In the genomic region with DNA sequence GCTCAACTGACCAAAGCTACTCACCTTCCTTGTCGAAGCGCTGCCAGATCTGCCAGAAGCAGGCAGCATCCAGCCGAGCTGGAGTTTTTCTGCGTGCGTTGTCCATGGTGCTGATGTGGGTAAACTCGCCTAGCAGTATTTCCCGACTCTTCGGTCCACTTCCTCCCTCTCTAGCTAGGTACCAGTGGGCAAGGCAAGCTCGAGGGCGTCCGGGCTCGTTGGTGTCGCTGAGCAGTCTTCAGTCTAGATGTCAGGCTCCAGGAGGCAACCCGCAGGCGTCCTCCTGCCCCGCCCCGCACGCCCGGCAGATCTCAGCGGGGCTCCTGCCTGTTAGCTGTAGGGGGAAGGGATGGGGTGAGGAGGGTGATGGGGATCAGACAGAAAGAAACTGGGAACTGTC, we compare ENCODE assay signal across 8 mouse cellular contexts. TPM values are rescaled to one million over a fixed set of nuclear protein-coding genes. Genes with fewer than 3 reads are reported as not detected.
A peak's percentile ranks its signal among the peaks of the same experiment; 100 is the strongest.
DNase-seq lines count a peak whose midpoint lies in the region; ATAC-seq and TF ChIP-seq lines count a peak whose summit lies in the region.

A gene (minus strand): TSS at position 287 of the 400 bp plus-strand sequence.

- H3K9ac ChIP-seq in lung, postnatal 0 days (replicated peaks; ENCODE audit: low read depth) = no peak within 1 kb of the TSS

- H3K27ac ChIP-seq in lung, postnatal 0 days (ENCODE audit: low read length) = no peak within 1 kb of the TSS

- TF ChIP-seq CTCF in lung, postnatal 0 days (IDR thresholded peaks at IDR 0.05) = peak; percentile 33

- no peak within 1 kb of the TSS for H3K4me2 ChIP-seq in lung, postnatal 0 days (replicated peaks; ENCODE audit: low read depth, low read length)

- peak; percentile 35; the same call in 1 of the 2 replicates for ATAC-seq in lung, postnatal 0 days
- ATAC-seq in erythroblast, adult 5-6 weeks (replicated peaks; ENCODE audit: low FRiP score, poor library complexity, severe bottlenecking) = no peak

- no peaks in the 10 kb centered on the region for H3K36me3 ChIP-seq in lung, postnatal 0 days (ENCODE audit: insufficient read depth, low read length)

- H3K9me3 ChIP-seq in lung, postnatal 0 days (ENCODE audit: low read length) = no peaks in the 10 kb centered on the region

- under 1% methylated on average over 20 of the region's 20 CpGs for WGBS in lung, postnatal 0 days

- peak; percentile 12 to 20 for DNase-seq in layer of hippocampus, postnatal 14 days (ENCODE audit: low spot score in 2 of 2)
- DNase-seq in layer of hippocampus, adult 9-11 months = no peak
- DNase-seq in adrenal gland, postnatal 14 days = peak; percentile 81
- DNase-seq in forelimb bud, embryonic 11.5 days (ENCODE audit: low read depth, low spot score) = peak; percentile 87
- DNase-seq in kidney, adult 18-20 months = peak; percentile 62
- peak; percentile 76 for DNase-seq in lung, postnatal 0 days (ENCODE audit: low spot score)
- DNase-seq in ovary, postnatal 36 days (ENCODE audit: low spot score) = peak; percentile 64

- no peak for TF ChIP-seq EP300 in lung, postnatal 0 days (IDR thresholded peaks at IDR 0.05)

- H3K4me1 ChIP-seq in lung, postnatal 0 days (ENCODE audit: insufficient read depth, low read depth, low read length) = no peaks in the 10 kb centered on the region

- peaks cover 3% of the 10 kb centered on the region; the same call in 1 of the 2 replicates for H3K27me3 ChIP-seq in lung, postnatal 0 days (replicated peaks; ENCODE audit: insufficient read depth, low read length)

- H3K4me3 ChIP-seq in lung, postnatal 0 days (ENCODE audit: low read depth, low read length) = no peak within 1 kb of the TSS

RNA-seq across cellular contexts. Expression of the gene that starts here (rescaled TPM):
- total RNA-seq in layer of hippocampus, postnatal 14 days (2021) = 1 to 10 TPM; 1.5 to 1.9 TPM
- 2.7 and 2.9 TPM in 2 replicates for total RNA-seq in adrenal gland, postnatal 14 days (2021)
- not detected in 2 replicates for polyA plus RNA-seq in lung, postnatal 0 days (2015; fragmentation: Nextera tagmentation; extraction: Ambion mirVana)
- total RNA-seq in erythroblast, adult 5-6 weeks (2015; ENCODE audit: low replicate concordance) = not detected in 2 replicates
- not detected in 2 replicates for total RNA-seq in erythroblast, adult 5-6 weeks (2017; ENCODE audit: low replicate concordance)

Comparison
In these comparisons a context has a peak if more than half of its experiments do, and no peak if none do; other contexts are left out.
1. Peak in DNase-seq and ATAC-seq in lung, postnatal 0 days; RNA of the gene not detected or under 1 TPM.